Mouse (Mus musculus): ENCODE results near the gene Alkbh1.

Gene Alkbh1

DNA sequence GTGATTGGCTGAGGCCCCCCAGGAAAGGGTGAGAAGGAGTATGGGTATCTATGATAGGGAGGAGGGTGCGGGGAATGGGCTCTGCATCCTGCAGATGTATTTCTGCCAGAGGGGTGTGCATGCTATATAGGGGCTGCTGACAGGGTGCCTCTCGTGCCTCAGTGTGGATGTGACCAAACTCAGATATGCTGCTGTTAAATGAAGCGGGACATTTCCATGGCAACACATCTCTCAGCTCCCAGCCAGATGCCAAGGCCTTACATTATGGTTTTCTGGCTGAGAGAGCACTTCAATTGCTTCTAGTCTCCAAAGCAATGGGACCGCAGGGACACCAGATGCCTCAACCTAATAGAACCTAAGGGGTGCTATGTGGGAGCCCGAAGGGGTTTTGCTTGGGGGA lies 24.9 kb downstream of the Alkbh1 start:
- DNase-seq (ENCODE audit: low spot score in 2 of 2): peak in 1 of 2 experiments; percentile 14

DNA sequence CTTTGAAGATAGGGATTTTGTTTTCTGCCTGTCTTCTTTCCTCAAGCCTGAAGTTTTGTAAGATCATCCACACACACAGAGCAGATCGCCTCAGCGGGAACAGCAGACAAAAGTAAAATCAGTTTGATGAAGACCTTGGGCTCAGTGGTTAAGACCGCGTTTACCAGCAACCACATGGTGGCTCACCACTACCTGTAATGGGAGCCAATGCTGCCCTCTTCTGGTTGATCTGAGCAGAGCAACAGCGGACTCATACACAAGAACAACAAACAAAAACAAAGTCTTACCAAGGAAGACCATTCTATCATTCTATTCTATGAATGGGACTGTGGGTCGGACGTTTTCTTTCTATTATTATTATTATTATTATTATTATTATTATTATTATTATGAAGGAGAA lies 27.1 kb downstream of the Alkbh1 start:
- DNase-seq (ENCODE audit: low spot score in 2 of 2): peak in 1 of 2 experiments; percentile 31

DNA sequence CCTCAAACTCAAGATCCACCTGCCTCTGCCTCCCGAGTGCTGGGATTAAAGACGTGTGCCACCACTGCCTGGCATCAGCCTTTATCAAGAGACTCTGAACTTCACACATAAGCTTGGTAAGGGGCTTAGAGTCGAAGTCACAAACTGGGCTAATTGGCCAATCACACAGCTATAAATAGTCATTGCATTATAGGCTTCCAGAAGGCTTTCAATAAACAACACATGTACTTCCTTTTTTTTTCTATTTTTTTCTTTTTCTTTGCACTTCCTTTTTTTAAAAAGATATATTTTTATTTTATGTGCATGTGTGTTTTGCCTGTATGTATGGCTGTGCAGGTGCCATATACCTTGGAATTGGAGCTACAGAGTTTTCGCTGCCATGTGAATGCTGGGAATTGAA lies 28.5 kb downstream of the Alkbh1 start:
- DNase-seq (ENCODE audit: low spot score in 2 of 2): no peak

DNA sequence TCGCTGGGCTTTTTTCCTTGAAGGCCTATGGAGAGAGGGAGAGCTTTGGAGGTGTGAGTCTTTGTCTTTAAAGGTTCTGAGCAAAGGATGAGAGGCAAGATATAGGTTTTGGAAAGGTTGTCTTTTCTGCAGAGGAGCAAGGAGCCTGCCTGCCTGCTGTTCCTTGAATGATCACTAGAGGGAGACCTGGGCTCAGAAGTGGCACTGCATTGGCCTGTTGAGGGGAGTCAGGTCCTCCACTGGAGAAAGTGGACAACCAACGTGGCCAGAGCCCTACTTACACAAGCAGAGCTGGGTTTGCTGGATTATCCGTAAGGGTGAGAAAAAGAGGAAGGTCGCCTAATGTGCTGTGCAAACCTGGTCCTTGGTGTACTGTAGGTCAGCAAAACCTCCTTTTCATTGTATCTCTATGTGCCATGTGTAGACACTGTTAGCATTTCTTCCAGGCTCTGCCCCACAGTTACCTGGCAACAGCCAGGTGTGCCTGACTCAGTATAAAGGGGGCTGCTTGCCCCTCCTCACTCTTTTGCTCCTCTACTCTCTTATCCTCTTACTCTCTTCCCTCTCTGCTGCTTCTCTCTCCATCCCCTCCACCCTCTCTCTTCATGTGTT lies 30.5 kb downstream of the Alkbh1 start:
- peak; percentile 72 to 76 for DNase-seq (ENCODE audit: low spot score in 2 of 2)

DNA sequence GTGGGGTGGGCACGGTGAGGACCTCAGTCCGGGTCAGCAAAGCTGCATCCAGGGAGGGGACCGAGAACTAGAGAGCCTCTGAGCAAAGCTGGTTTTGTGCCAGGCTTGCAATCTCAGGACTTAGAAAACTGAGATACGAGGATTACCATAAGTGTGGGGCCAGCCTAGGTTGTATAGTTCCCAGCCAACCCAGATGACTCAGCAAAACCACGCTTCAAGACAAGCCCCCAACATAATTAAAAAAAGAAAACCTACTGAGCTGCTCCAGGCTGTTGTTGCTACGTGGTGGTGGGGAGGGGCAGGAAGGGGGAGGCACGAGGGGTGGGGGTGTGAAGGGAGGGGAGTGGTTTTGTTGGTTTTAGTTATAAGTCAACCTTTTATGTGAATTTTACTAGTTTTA lies 32.8 kb downstream of the Alkbh1 start:
- DNase-seq (ENCODE audit: low spot score in 2 of 2): no peak

DNA sequence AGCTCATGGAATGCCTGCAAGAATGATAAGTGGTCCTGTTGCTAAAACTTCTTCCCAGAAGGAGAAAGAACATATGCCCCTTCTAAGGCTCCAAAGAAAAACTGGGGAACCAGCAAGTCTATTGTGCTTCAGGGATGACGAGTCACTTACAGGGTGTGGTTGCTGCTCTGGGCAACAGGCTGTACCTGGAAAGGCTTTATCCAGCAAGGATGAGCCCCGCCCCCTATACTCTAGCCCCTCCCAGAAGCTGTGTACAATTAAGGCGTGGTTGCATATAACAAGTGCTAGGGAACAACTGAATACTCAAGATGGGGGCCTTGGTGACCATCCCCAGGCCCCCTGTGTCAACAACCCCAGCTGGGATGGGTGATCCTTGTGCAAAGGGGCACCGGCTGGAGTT lies 34.7 kb downstream of the Alkbh1 start:
- no peak for DNase-seq (ENCODE audit: low spot score in 2 of 2)

DNA sequence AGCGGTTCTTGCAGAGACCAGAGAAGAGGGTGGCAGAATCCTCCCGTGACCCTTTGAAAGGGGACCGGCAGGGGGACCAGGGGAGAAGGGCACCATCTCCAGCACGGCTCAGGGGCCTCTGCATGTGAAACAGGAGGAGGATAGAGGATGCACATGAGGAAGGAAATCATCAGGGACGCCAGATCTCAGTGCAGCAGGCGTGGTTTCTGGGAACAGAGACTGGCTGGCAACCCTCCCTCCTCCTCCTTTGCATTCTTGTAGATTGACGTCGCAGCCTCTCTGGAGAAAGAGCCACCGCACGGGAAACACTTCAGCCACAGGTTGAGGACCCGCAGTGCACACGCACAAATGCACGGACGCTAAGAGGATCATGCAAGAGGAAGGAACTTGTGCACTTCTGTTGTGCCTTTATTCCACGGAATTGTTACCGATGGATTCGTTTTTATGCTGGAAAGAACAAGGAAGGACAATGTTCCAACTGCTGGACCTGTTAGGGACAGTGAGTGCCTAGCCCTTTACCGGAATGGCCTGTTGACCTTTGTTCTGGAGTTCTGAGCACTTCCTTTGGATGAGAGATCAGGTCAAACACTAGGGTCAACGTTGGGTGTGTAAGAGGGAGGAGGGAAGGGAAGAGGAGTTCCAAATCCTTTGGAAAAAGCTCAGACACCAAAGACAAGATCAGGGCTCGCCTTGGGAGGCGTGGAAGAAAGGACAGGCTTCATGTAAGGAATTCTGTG lies 35.8 kb downstream of the Alkbh1 start:
- DNase-seq (ENCODE audit: low spot score in 2 of 2): no peak

DNA sequence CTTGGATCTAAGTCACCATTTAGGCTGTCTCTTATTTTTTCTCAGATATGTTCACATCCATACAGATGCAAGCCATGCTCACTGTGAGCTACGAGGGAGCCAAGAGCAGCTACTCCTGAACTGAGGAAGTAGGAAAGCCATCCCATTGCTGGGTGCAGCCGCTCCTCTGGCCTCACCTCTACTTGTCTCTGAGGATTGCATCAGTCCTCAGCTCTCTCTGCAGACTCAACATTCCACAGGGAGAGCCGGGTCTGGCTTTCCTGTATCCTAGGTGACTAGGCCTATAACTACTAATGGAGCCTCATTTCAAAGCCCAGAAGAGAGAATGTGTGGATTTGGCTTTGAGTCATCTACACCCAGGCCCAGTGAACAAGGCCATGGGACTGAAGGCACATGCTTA lies 38.1 kb downstream of the Alkbh1 start:
- DNase-seq (ENCODE audit: low spot score in 2 of 2): no peak

DNA sequence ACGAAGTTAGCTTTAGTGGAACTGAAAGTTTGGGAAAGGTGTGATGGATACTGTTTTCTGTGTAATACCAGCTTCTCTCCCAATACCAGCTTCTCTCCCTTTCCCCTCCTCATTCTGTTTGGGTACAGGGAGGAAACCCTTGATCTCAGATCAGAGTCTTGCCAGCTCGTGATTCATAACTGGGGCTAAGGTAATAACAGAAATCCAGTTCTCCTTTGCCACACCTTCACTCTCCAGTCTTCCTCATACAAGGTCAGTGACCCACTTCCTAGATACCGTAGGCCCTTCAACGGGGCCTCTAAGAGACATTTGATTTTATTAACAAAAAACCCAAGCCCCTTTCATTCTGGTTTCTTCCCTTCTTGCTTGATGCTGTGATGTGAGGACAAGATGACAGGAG lies 38.7 kb downstream of the Alkbh1 start:
- DNase-seq (ENCODE audit: low spot score in 2 of 2): no peak

DNA sequence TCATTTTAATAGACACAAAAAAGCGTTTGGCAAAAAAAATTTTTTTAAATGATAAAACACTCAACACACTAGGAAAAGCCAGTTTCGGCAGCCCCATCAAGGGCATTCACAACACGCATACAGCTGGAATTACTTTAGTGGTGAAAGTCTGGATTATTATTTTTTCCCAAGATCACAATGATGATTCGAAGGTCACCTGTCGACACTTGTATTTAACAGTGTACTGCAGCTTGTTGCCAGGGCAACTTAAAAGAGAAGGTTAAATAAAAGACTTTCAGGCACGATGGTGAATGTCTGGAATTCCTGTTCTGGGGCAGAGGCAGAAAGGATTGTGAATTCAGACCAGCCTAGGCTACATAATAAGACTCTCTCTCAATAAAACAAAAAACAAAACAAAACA lies 41.9 kb downstream of the Alkbh1 start:
- no peak for DNase-seq (ENCODE audit: low spot score in 2 of 2)

DNA sequence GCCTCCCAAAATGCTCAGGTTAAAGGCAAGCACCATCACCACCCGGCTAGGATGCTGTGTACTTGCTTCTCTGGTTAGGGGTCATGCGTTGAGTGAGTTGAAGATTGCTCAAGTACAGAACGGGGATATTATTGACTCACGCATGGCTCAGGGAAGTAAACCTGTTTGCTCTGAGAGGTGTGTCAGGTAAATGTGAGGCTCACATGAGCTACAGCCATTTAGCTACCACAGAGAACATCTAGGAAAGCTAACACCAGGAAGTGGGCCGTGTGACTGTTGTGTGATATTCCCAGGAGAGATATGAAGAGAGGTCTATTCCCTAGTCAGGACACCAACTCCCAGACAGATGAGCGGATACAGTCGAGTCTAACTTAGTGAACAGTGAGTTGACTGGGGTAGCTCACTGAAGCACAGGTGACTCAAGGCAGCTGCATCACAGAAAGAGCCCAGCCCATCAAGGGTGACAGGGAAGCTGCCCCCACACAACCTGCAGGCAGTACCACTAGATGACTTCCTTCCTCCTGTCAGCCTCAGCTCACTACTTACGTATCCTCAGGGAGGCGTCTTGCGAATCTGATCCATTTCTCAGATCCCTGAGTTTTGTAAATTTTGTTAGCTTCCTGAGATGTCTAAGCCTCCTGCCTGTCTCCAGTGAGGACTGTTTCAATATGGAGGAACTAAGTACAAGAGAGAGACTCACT lies 44.5 kb downstream of the Alkbh1 start:
- no peak for DNase-seq (ENCODE audit: low spot score in 2 of 2)

DNA sequence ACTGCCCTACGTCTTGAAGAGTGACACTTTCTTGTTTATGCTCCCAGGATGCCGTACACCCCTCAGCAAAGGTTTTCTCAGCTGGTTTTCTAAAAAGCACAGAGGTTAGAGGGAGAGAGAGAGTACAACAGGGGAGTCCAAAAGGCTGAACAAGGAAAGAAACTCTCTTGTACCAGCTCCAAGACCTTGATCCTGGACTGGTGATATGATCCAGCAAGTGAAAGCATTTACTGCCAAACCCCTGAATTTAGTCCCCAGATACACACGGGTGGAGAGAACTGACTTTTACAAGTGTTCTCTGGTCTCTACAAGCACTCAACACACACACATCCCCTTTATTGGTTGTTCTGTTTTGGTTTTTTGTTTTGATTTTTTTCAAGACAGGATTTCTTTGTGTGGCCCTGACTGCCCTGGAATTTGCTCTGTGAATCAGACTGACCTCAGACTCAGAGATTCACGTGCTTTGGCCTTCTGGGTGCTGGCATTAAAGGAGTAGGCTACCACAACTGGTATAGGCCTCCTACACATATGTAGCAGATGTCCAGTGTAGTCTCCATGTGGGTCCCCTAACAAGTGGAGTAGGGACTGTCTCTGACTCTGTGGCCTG lies 45.9 kb downstream of the Alkbh1 start:
- DNase-seq (ENCODE audit: low spot score in 2 of 2): no peak

DNA sequence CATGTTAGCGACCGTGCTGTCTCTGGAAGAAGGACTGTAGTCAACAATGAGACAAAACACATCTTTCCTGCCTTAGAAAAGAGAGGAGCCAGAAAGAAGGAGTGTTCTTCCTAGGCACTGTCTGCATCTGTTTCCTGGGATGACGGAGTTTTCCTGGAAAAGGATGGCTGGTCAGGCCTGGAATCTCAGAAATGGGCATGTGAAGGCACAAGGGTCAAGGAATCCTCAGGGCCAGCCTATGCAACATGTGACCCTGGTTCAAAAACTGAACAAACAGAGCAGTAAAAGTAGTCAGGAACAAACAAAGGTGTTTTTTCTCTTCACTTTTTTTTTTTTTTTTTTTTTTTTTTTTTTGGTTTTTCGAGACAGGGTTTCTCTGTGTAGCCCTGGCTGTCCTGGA lies 46.7 kb downstream of the Alkbh1 start:
- no peak for DNase-seq (ENCODE audit: low spot score in 2 of 2)

DNA sequence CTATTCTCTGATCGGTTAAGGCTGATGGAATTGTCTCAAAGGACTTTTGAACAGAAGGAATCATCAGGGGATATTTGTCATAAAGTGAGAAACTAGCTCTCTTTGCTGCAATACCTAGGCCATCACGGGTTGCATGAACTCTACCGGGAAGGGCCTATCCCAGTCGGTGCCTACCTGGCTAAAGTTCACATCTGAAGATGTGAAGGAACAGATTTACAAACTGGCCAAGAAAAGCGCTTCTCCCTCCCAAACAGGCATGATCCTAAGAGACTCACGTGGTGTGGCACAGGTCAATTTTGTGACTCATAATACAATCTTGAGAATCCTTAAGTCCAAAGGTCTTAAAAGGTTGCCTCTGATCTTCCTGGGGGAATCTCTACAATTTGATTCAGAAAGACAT lies 49.5 kb downstream of the Alkbh1 start:
- no peak for DNase-seq (ENCODE audit: low spot score in 2 of 2)

DNA sequence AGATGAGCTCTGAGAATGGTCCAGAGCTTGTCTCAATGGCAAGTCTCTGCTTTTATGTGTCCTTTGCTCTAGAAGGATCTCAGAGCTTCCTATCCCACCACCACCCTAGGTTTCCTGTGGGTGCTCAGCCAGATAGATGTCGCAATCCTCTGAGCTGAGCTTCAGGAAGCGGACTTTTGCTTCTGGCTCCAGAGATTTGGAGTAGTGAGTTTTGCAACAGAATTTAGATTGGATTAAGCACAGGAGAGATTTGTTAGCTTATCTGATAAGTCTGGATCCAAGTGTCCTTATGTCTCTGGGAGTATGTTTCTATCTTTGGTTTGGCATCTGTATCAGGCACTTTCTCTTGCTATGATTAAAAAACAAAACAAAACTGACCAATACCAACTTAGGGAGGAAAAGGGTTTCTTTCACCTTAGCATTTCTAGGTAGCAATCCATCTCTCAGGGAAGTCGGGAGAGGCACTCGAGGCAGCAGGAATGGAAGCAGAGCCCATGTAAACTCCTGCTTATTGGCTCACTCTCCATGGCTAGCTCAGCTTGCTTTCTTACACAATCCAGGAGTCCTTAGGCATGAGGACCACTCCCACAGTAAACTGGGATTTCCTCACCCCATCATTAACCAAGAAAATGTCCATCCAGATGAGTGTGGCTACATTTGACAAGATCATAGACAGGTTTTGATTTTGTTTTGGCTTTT lies 50.2 kb downstream of the Alkbh1 start:
- no peak for DNase-seq (ENCODE audit: low spot score in 2 of 2)

DNA sequence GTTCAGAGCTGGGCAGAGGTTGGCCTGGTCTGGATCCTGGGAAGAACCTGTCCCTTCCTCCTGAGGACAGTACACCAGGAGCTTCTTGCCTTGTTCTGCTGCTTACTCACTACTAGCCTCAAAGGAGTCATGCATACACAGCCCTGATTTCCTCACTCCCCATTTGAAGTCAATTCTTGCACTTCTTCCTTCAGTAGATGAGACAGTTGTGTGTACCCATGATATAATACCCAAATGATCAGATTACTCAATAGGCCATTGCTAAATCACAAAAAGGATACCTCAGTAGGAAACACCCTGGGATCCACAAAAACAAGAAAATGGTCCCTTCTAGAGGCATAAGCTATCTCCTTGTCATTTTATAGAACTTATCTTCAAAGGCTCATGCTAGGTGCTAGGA lies 52.5 kb downstream of the Alkbh1 start:
- DNase-seq (ENCODE audit: low spot score in 2 of 2): no peak

DNA sequence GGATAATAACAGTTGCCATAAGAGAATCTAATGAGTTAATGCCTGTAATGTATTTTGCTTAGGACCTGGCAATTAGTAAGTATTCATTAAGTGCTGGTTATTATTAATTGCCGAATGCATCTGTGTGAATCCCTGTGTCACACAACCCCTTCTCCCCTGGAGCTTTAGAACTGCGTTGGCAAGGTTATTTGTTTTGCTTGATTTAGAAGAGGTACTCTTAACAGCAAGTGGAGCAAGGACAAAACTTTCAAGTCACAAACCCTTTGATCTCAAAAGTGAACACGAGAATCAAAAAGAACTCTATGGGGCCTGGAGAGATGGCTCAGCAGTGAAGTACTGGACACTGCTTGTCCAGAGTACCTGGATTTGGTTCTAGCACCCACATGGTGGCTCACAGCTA lies 54.6 kb downstream of the Alkbh1 start:
- no peak for DNase-seq (ENCODE audit: low spot score in 2 of 2)

DNA sequence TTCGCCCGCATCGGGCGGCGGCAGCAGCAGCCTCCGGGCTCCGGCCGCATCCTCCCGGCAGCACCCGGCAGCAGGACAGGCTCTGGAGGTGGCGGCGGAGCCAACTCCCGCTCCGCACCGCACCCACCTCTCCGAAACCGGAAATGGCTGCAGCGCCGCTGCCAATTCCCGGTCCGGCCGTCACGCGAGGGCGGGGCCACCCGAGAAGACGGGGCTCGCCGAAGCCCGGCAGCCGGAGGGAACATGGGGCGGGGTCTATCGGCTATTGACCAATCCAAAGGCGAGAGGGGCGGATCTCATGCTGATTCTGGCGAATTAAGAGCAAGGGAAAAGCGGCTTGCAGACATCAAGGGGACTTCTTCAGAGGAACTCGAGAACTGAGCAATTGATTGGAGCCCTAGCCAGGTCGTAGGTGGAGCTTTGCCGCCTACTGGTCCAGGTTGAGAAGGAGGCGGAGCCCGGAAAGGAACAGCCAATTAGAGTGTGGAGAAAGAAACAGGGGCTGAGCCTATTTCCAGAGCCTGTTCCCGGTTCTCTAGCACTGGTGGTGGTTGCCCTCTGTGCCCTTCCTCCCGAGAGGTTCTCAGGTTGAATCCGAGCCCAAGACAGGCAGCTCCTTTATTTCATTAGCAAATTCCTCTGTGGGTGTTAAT lies 55.6 kb downstream of the Alkbh1 start, which contains the start of gene Sptlc2:
Gene Sptlc2, minus strand, starts transcription at position 234 of the 653 bp plus-strand sequence.
- DNase-seq (ENCODE audit: low spot score in 2 of 2): peak; percentile 99 to 100

DNA sequence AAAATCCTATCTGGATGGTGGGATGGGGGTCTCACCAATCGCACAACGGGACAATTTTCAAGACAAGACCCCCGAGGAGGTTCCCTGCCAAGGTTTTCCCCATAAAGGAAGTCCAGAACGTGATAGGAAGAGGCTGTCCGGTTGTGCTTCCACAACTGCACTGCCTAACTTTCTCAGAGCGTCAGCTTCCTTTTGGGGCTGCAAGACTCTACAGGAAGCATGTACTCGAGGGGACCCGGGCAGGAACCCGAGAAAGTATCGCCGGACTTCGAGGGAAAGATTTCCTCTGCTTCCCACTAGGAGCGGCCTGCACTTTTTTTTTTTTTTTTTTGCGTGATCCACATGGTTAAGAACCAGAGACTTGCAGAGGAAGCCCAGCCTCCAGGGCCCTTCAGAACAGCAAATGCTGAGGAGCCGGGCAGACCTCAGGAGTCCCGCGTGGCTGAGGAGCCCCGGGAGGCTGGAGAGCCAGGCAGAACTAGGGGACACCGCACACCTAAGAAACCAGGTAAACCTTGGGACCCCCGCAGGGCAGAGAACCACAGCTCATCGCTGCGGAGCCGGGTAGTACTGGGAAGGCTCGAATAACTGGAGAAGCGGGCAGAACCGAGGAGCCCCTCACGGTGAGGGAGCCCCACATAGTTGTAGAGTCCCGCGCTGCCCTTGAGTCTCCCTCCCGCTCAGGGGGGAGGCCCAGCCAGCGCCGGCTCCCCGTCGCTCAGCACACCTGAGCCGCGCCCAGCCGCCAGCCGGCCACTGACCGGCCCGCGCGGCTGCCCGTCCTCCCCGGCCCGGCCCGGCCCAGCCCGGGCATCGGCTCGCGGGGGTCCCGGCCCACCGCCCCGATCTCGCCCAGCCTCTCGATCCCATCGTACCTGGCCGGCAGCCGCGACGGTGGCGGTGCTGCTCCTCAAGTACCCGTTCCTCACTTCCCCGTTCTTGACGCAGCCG lies 56.4 kb downstream of the Alkbh1 start:
- peak; percentile 24 to 28 for DNase-seq (ENCODE audit: low spot score in 2 of 2)

DNA sequence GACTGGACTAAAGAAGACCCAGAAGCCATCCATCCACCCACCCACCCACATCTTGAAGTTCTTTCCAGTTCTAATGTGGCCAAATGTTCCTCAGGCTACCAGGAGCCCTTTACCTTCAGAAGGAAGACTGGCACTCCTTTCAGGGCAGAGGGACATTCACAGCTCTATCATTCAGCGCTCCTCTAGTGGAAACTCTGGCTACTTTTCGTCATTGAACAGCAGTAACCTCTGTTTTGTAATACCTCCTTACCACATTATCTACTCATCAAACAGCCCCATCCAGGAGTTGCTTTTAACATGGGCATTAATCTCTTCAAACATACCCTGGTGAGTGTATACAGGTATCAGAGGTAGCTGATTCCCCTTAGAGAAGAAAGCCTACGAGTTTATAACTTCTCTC lies 58.8 kb downstream of the Alkbh1 start:
- DNase-seq (ENCODE audit: low spot score in 2 of 2): no peak

DNA sequence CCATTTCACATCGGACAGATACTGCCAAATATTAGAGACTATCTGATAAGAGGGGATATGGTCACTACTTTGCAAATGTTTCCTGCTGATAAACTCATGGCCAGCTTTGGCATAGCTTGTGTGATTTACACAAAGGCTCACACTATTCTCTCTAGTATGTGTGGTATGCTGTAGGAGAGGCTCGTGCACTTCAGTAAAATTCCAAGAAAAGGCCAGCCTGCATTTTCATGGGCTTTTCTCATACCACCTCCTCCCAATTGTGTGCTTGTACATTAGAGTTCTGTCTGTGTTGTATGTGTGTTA lies 62.5 kb downstream of the Alkbh1 start:
- no peak for DNase-seq (ENCODE audit: low spot score in 2 of 2)
